Mouse (Mus musculus) cerebellum, adult 9-10 months (tissue): ENCODE data around the gene Rps28.
A peak's percentile ranks its signal among the peaks of the same experiment; 100 is the strongest.

ENCODE experiments used
- DNase-seq: peaks from one replicate; pipeline ENCODE4 v3.0.0; 2022

The Rps28 gene

DNA sequence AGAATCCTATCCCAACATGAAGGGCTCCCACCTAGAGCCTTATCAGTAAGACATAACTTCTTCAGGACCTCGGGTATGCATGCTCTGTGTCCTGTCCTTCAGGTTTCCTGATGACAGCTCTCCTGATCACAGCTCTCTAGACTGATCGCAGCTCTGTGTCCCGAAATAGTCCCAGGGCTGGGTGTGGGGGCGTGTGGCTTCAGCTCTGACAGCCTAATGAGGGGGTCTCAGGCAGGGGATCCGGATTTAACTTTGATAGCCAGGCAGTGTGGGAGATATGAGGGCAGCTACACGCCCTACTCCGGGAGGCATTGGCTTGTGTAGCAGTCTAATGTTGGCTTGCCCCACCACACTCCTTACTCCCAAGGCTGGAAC is 13.2 kb downstream of the Rps28 start:
- DNase-seq: no peak

DNA sequence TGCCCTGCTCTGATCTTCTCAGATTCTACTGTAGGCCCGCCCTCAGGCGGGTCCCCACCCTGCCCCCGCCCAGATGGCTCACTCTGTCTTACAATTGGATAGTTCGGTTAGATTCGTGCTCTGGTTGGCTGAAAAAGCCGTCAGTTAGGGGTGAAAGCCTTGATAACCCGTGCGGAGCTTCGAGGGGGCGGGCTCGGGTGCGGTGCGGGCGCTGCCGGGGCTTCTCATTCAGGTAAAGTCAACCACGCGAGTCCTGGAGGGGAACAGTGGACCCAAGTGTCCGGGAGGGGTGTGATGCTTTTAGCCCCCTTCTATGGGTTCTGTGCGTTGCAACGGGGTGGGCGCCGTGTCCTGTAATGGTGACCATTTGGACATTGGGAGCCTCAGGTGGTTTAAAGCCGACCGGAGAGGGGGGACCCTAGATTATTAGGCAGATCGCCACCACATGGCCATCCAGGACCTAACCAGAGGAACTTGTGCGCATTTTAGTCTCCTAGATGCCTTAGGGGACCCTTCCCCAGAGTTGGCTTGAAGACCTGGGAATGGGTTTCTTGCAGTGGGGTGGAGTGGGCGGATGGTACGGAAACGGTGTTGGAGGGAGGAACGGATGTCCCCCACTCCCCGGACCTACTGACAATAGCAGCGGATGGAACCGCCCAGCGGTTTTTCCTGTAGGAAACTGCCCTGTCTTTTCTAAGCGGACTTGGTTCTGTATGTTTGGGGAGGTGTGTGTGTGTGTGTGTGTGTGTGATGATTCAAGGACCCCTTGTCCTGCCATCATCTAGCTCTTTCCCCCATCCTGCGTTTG is 13.8 kb downstream of the Rps28 start, which contains the start of gene Kank3:
Gene Kank3 (plus strand): TSS at position 186 of the 808 bp plus-strand sequence.
- DNase-seq: peak; percentile 80

DNA sequence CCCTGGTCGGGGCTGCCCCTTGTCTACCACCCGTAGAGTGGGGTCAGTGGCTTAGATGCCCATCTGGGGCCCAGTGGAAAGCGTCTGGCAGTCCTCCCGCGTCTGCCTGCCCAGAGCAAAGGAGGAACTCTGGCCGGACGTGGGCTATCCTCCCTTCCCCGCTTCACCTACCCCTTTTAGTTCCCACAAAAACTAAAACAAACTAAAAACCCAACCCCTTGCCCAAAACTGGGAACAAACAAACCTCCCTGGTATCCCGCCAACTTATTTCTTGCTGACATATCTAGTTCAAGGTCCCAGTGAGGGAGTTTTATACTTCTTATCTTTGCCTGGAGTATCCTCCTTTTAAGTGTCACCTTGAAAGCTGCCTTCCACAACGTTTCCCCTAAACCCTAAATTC is 16.2 kb downstream of the Rps28 start:
- DNase-seq: no peak

DNA sequence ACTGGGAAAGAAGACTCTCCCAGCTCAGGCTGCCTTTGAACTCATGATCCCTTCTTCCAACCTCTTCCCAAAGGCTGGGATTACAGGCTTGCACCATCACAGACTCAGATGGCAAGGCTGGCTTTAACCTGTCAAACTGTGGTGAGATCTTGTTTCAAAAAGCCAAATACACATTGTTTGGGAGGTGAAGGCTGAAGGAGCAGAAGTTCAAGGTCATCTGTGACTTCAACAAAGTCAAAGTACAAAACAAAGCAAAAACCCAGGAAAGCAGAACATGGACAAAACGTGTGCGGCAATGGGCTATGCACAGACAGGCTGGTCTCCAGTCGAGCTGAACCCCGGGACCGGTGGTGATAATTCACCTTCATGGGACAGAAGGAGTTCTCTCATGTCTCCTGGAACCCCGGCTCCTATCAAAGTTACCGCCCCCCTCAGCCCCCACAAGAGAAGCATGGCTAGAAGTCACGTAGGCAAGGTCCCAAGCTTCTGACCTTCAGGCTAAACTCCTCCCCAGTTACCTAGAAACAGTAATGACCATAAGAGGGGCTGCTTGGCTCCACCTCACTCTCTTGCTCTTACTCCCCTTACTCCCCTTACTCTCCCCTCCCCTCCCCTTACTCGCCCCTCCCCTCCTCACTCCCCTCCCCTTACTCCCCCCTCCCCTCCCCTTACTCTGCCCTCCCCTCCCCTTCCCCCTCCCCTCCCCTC is 17.0 kb downstream of the Rps28 start:
- DNase-seq: no peak

DNA sequence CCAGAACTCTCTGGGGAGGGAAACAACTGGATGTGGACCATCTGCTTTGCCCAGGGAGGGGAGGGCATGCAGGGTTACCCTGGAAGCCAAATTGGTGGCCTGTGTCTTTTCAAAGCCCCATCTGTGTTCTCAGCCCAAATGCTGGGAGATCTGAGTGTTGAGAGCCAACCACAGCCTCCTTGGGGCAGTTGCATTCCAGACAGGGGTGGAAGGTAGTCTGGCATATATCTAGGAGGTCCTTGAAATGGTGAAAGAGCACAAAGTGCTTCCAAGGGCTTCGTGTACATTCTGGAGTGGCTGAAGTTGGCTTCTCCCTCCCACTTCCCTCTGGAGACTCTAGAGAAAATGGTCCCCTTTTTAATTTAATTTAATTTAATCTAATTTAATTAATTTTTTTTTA is 19.6 kb downstream of the Rps28 start:
- DNase-seq: no peak

DNA sequence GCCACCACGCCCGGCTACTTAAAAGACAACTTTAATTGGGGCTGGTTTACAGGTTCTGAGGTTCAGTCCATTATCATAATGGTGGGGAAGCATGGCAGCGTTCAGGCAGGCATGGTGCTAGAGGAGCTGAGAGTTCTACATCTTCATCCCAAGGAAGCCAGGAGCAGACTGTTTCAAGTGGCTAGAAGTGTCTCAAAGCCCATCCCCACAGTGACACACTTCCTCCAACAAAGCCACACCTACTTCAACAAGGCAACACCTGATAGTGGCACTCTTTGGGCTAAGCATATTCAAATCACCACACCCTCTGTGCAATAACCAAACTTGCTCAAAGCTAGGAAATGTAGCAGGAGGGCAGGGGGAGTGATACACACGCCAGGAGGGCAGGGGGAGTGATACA is 20.2 kb downstream of the Rps28 start:
- no peak for DNase-seq

DNA sequence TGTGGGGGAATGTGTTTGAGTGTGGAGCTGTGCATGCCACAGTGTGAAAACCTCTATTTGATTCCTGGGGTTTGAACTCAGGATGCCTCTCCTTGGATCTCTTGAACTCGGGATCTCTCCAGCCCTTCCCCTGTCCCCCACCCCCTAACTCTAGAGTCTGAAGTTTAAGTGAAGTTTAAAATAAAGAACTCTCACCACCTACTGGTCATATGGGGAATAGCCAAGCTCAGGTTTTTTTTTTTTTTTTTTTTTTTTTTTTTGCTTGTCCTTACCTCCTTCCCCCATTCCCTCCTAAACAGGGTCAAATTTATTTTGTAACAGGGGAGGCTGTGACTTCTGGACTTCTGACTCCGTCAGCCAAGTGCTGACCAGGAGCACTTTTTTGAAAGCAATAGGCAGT is 22.1 kb downstream of the Rps28 start:
- DNase-seq: no peak

DNA sequence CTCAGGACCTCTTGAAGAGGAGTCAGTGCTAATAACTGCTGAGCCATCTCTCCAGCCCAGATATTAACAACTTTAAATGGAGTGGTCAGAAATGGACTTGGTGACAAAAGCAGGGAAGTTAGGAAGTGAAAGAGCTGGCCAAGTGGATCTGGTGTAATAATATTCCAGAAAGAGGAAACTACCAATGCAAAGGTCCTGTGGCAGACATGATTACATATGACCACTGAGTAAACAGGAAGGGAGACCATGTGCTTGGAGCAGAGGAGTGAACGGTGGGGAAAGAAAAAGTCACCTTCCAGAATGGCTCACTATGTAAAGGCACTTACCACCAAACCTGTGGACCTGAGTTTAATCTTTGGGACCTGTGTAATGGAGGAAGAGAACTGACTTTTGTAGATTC is 25.1 kb downstream of the Rps28 start:
- no peak for DNase-seq

DNA sequence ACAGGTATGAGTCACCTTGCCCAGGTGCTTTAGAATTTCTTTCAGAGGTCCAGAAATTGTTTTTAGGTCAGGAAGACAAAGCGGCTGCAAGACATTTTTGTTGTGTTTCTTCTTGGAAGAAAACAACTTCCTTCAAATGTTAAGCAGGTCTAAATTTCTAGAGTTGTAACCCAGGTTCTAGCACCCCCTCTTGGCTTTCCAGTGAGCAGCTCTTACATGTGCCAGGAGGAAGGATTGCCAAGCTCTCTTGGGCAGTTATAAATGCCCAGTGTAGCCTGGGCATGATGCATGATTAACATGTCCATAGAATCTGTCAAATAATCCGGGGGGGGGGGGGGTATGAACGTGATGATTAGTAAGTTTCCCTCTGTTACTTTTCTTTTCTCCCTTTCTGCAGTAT is 26.1 kb downstream of the Rps28 start:
- no peak for DNase-seq

DNA sequence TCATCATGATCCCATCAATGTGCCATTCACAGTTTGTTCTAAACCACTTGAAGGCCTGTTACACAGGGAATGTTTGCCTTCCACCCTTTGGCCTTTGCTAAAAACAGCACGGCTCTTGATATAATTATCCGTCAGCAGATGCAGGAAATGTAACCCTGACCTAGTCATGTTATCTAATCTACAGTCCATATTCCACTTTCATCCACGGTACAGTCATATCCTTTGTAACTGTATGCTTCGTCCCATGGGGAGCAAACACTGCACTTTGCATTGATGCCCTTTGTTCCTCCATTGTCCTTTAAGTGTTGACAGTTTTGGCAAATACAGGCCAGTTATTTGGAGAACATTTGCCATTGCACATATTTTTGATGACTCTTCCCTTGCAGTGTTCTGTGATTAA is 35.6 kb downstream of the Rps28 start:
- DNase-seq: no peak

DNA sequence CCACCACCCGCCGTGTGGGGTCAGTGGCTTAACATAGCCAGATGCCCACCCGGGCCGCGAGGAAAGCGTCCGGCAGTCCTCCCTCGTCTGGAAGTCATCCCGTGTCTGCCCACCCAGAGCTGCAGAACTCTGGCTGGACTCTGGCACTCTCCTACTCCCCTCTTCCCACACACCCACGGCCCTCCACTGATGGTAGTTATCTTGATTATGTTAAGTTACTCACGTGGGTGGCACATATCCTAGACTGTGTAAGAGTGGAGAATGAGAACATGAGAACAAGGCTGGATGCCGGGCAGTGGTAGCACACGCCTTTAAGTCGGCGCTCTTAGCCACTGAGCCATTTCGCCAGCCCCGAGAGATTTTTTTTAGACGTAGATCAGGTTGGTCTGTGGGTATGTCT is 38.0 kb downstream of the Rps28 start:
- no peak for DNase-seq

DNA sequence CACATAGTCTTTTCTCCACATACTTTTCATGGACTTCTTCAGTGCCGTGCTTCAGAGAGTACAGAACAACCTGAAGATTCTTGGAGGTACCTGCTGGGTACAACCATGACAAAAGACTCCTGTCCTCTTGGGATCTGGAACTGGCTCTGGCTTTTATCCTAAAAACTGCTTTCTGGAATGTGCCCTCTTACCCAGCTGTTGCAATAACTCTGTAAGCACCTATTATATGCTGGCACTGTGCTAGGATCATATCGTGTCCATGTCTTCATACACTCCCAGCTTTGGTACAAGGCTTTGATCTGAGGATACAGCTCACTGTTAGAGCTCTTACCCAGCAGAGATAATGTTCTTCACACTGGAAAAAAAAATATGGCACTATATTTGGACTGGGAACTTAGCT is 39.4 kb downstream of the Rps28 start:
- no peak for DNase-seq

DNA sequence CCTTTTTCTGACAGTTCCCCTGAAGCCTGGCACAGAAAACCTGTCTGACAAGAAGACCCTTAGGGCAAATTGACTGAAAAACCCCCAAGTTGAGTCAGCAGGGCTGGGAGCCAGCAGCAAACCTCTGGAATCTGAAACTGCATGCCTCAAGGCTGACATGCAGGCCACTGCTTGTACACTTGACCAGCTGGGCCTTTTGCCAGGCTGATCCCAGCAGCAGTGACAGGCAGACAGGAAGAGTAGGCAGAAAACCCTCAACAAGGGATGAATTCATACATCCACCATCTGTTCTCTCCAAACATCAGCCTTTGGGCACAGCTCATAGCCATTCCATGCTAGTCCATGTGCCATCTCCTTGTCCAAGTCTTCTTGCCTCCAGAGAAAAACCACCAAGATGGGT is 41.0 kb downstream of the Rps28 start:
- no peak for DNase-seq

DNA sequence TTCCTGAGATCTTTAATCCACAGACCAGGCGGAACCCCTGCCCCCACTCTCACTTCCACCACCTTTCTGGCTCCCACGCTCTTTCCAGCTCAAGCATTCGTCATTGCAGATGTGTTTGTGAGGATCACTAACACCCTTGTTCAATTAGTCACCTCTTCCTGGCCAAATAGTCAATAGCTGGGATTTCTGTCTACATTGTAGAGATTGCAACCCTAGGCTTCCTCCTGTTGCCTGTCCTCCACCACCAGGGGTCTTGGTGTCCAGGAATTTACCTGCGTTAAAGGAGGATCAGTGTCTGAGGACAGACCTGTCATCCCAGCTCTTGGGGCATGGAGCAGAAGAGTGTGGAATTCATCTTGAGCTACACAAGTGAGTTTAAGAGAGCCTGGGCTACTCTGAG is 42.3 kb downstream of the Rps28 start:
- DNase-seq: no peak

DNA sequence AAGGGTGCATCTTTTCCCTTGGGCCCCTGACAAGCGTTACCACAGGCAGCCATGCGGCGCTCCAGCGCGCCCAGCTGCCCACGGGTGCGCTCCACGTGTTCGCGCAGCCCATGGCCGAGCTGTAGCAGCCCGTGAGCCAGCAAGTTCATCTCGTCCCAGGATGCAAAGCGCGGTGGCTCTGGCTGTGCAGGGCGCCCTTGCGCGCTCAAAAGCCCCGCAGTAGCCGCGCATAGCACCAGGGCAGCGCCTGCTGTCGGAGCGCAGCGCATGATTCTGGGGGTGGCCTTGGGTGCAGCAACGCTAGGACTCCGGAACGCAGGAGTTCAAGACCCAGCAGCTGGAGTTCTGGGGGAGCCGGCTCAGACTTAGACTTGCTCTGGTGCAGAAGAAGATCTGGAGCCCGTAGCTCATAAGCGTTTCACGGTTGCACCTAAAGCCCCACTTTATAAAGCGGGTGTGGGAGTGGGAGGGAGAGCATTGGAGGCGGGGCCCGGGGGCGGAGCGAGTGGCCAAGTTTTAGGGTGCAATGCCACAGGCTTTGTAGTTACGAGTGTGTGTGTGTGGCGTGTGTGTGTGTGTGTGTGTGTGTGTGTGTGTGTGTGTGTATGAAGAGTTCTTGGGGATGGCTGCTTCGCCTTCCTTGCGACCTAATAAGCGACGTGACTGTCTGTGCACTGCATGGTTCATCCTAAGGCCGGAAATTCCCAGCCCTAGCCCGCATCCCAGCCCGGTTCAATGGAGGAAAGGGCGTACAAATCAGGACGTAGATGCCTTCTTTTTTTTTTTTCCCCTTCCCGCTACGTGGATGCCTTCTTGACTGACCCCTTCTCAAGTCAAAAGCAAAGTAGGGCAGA is 43.0 kb downstream of the Rps28 start, which contains the start of gene Angptl4:
Gene Angptl4 (minus strand): TSS at position 707 of the 854 bp plus-strand sequence.
- DNase-seq: no peak

DNA sequence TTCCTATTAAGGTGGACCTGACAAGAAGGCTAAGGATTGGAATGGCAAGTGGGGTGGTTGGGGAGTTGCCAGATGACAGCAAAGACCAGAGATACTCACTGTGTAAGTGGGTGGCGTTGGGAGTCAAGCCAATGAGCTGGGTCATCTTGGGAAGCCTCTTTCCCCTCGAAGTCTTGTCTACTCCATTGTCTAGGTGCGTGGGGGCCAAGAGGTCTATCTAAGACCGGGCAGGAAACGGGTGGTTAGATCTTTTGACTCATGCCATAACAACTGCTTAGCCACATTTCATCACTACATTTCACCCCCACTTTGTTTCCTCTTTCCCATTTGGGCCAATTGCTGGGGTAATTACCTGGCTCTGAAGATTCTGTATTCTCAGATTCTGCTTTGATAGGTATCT is 43.9 kb downstream of the Rps28 start:
- DNase-seq: no peak

DNA sequence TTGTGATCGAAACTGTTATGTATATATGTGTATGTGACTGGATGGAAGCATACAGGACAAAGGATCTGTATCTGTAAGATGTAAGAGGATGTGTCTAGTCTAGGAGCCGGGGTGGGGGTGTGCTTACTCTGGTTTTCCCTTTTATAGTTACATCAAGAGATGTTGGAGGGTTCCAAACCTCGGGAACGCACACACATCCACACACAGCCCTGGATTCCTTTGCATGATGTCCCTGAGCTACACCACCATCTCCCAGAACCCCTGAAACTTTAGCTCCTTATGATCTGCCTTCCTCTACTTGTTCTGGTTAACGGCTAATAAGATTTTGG is 44.4 kb downstream of the Rps28 start:
- DNase-seq: no peak

DNA sequence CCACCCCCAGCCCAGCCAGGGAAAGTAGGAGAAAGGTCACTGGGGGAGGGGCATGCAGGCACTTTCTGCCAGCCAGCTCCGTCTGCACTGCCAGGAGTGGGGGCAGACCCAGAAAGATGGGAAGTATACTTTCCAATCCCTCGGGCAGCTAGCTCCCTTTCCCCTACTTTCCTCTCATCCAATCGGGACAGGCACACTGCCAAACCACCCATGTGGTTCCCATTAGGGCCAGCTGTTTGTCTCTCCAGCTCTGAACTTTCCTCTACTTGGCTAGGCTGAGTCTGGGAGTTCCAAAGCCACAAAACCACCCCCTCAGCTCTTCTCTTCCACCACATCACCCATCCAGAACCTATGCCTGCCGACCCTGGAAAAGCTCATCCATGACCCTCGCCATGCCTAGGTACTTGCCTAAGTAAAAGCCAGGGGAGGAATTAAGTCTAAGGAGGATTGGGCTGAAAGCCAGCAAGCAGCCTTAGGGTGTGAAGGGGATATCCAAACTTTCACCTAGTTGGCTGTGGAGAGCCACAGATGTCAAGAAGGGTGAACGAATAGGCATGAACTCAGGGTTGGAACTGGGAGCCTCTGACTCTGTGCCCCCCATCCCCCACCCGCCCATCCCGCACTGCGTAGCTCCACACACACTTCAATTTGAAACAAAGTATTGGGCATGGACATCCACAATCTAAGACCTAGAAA is 44.9 kb downstream of the Rps28 start:
- DNase-seq: peak; percentile 47

DNA sequence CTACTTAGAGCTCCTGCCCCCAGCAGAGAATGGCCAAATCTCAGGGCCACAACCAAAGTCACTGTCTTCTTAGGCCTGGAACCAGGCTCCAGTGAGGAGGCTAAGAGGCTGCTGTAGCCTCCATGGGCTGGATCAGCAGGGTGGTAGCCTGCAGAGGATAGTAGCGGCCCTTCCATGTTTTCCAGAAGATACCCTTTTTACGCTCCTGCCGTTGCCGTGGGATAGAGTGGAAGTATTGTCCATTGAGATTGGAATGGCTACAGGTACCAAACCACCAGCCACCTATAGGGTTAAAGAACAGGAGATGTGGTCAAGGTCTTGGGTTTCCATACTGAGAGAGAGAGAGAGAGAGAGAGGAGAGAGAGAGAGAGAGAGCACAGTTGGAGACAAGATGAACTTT is 49.1 kb downstream of the Rps28 start:
- no peak for DNase-seq

DNA sequence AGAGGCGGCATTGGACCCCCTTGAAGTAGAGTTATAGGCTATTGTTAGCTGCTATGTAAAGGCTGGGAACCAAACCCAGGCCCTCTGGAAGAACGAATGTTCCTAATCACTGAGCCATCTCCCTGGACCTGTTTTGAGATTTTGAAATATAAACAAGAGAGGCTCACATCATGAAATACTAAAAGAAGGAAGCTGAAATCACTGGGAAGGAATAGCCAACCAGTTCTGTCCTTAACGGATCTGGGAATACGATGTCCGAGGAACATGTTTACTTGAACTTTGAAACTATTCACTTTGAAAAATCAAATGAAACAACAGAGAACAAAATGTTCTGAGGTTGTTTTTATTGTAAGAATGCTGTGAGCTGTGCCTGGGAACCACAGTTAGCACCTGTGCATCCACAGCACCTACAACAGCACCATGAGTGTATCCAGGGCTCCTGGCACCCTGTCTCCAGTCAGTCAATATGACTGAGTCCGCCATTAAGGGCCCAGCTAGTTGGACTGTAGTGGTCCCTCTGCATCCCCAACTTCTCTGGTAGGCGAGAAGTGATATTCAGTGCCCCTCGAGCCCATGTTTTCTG is 49.7 kb downstream of the Rps28 start:
- DNase-seq: no peak

DNA sequence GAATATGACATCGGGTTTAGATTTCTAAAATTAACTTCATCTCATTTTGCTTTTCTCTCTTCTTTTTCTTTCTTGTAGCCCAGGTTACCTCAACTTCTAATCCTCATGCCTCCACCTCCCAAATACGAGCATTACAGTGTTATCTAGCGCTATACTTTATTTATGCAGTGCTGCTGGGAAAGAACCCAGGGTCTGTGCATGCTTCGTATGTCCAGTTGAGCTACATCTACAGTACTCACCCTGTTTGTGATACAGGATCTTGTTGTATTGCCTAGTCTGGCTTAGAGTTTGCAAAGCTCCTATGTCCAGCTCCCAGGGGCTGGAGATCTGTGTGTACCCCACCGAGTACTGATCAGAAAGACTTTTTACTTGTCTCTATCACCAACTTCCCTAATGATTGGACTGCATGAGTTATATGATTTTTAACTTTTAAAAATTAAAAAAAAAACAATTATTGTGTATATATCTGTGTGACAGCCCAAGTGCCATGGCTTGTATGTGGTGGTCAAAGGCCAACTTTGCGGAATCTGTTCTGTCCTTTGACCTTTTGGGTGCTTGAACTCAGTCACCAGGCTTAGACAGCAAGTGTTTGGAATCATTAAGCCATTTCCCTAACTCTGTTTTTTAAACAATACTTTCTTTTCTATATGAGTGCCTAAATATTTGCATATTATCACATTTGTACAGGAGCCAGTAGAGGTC is 50.3 kb downstream of the Rps28 start:
- no peak for DNase-seq

DNA sequence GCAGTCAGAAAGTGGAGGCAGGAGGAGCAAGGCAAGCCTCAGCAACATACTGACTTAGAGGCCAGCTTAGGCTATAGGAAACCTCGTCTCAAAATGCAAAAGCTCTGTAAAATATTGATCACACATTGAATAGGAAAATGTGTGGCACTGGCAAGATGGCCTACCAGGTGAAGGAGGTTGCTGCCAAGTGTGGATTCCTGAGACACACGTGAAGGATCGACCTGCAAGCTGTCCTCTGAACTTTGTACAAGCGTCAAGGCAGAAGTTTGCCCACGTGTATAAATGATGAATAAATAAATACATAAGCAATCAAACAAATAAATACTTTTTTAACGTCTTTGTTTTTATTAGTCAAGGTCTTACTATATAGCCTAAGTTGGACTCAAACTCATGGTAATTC is 50.9 kb downstream of the Rps28 start:
- no peak for DNase-seq
